Mouse (Mus musculus) midbrain, postnatal 0 days (tissue): ENCODE results near the gene Slc10a7. TPM values are rescaled to one million over a fixed set of nuclear protein-coding genes. Genes with fewer than 3 reads are reported as not detected.

ENCODE experiments used
- ATAC-seq: fragments of 200-750 bp; cut with Nextera tagmentation; 2 replicates; pipeline ENCODE4 v1.8.0; 2017; ENCODE audit warnings: moderate number of reproducible peaks, mild to moderate bottlenecking, moderate TSS enrichment, moderate library complexity; ENCODE audit not compliant: low FRiP score
- DNase-seq: peaks from one replicate; pipeline ENCODE4 v3.0.0-alpha.2; 2015; ENCODE audit warnings: low spot score
- H3K27ac ChIP-seq: fragments of 300-500 bp; sonication (generic); 2 replicates; pipeline ENCODE4 v1.5.1; 2014; ENCODE audit warnings: low read depth, mild to moderate bottlenecking, low read length, mixed read lengths
- H3K27me3 ChIP-seq: fragments of 300-500 bp; sonication (generic); 2 replicates; pipeline ENCODE4 v1.6.1; 2014; ENCODE audit warnings: low read length, control low read depth, mixed read lengths; ENCODE audit not compliant: insufficient read depth
- H3K36me3 ChIP-seq: fragments of 300-500 bp; sonication (generic); 2 replicates; pipeline ENCODE4 v1.6.1; 2014; ENCODE audit warnings: low read length, control low read depth, mixed read lengths; ENCODE audit not compliant: insufficient read depth
- H3K4me1 ChIP-seq: fragments of 300-500 bp; sonication (generic); 2 replicates; pipeline ENCODE4 v1.6.1; 2014; ENCODE audit warnings: mild to moderate bottlenecking, control low read depth, antibody characterized with exemption, low read length, mixed read lengths; ENCODE audit not compliant: insufficient read depth
- H3K4me2 ChIP-seq: fragments of 300-500 bp; sonication (generic); 2 replicates; pipeline ENCODE4 v1.6.1; 2014; ENCODE audit warnings: low read depth, mild to moderate bottlenecking, low read length, mixed read lengths; ENCODE audit not compliant: poor library complexity, severe bottlenecking
- H3K4me3 ChIP-seq: fragments of 300-500 bp; sonication (generic); 2 replicates; pipeline ENCODE4 v1.5.1; 2014; ENCODE audit warnings: low read depth, mild to moderate bottlenecking, low read length, moderate library complexity
- H3K9ac ChIP-seq: fragments of 300-500 bp; sonication (generic); replicated peaks from 2 replicates; pipeline ENCODE4 v1.6.1; 2014; ENCODE audit warnings: mild to moderate bottlenecking, low read length, moderate library complexity, mixed read lengths; ENCODE audit not compliant: poor library complexity, severe bottlenecking
- H3K9me3 ChIP-seq: fragments of 300-500 bp; sonication (generic); 2 replicates; pipeline ENCODE4 v1.6.1; 2016; ENCODE audit warnings: low read length, control low read depth
- CTCF ChIP-seq: IDR thresholded peaks from 2 replicates; pipeline ENCODE4 v1.5.1; 2016; ENCODE audit warnings: antibody characterized with exemption, mild to moderate bottlenecking
- WGBS: fragments of 180-500 bp; shearing (Covaris S2); extraction: QIAGEN DNeasy Blood & Tissue Kit; methylation state at CpG from one replicate; pipeline ENCODE4 v1.1.7; 2014; 5-methylcytosine and 5-hydroxymethylcytosine counted together
- polyA plus RNA-seq: library from polyadenylated mRNA; unstranded; fragments of >200 nt; fragmentation: Nextera tagmentation; extraction: Ambion mirVana; gene quantifications from 2 replicates; pipeline ENCODE4 v1.2.1, GENCODE M21; 2015
- total RNA-seq: library from RNA; depleted of rRNA; stranded (reverse); fragments of >200 nt; gene quantifications from 2 replicates; pipeline ENCODE4 v1.2.3, GENCODE M21; 2014

Slc10a7 gene
- total and polyA plus RNA-seq, 2 experiments from 2014 or later = 7.7 to 14.9 TPM

GRCm38 (mm10) chr8:78740936-78741335 lies 231.8 kb downstream of the Slc10a7 start:
- H3K36me3 ChIP-seq = no peaks in the 10 kb centered on the region
- DNase-seq (no peak), ATAC-seq (no peak)
- H3K27me3 ChIP-seq = no peaks in the 10 kb centered on the region
- H3K9me3 ChIP-seq = no peaks in the 10 kb centered on the region
- no peak overlapping the region for H3K4me2 ChIP-seq
- no peaks in the 10 kb centered on the region for H3K4me1 ChIP-seq
- H3K27ac ChIP-seq = 0 out of 2 replicates have a peak overlapping the region, but pooled peaks have one; percentile 43
- 63% methylated on average over 6 of the region's 6 CpGs for WGBS
- no peak overlapping the region for H3K4me3 ChIP-seq
- H3K9ac ChIP-seq = no peak overlapping the region
- TF ChIP-seq CTCF = no peak

- WGBS = 61% methylated on average over 3 of the region's 3 CpGs
- no peak overlapping the region for H3K9ac ChIP-seq
- peak overlapping the region; percentile 43; the same call in 1 of the 2 replicates for H3K27ac ChIP-seq
- no peaks in the 10 kb centered on the region for H3K4me1 ChIP-seq
- no peaks in the 10 kb centered on the region for H3K27me3 ChIP-seq
- no peak overlapping the region for H3K4me3 ChIP-seq
- no peaks in the 10 kb centered on the region for H3K9me3 ChIP-seq
- no peaks in the 10 kb centered on the region for H3K36me3 ChIP-seq
- ATAC-seq (peak; percentile 38; the same call in 1 of the 2 replicates), DNase-seq (no peak)
- no peak for TF ChIP-seq CTCF
- no peak overlapping the region for H3K4me2 ChIP-seq
Observed at GRCm38 (mm10) chr8:78741496-78741895, 232.3 kb downstream of the Slc10a7 start.

- Histone ChIP-seq H3K9me3 (no peaks in the 10 kb centered on the region), H3K27ac (peak overlapping the region; percentile 43; the same call in 1 of the 2 replicates), H3K9ac (no peak overlapping the region), H3K36me3 (no peaks in the 10 kb centered on the region), H3K4me2 (no peak overlapping the region), H3K4me3 (no peak overlapping the region), H3K27me3 (no peaks in the 10 kb centered on the region), H3K4me1 (no peaks in the 10 kb centered on the region)
- 20% methylated on average over 3 of the region's 3 CpGs for WGBS
- DNase-seq (peak; percentile 78), ATAC-seq (peak; percentile 56)
- peak; percentile 63 for TF ChIP-seq CTCF
Observed at GRCm38 (mm10) chr8:78741965-78742364, 232.8 kb downstream of the Slc10a7 start.

- Histone ChIP-seq H3K27me3 (no peaks in the 10 kb centered on the region), H3K27ac (peak overlapping the region; percentile 26), H3K9ac (no peak overlapping the region), H3K9me3 (no peaks in the 10 kb centered on the region), H3K4me1 (no peaks in the 10 kb centered on the region), H3K36me3 (no peaks in the 10 kb centered on the region), H3K4me3 (no peak overlapping the region), H3K4me2 (no peak overlapping the region)
- 52% methylated on average over 2 of the region's 2 CpGs for WGBS
- ATAC-seq = peak; percentile 82
- DNase-seq = peak; percentile 87
- TF ChIP-seq CTCF = no peak
Observed at GRCm38 (mm10) chr8:78742453-78742852, 233.3 kb downstream of the Slc10a7 start.

- H3K4me3 ChIP-seq = no peak overlapping the region
- H3K27ac ChIP-seq = no peak overlapping the region
- ATAC-seq = no peak
- TF ChIP-seq CTCF = no peak
- no peaks in the 10 kb centered on the region for H3K9me3 ChIP-seq
- H3K27me3 ChIP-seq = no peaks in the 10 kb centered on the region
- no peak for DNase-seq
- no peak overlapping the region for H3K4me2 ChIP-seq
- H3K36me3 ChIP-seq = no peaks in the 10 kb centered on the region
- no peak overlapping the region for H3K9ac ChIP-seq
- H3K4me1 ChIP-seq = no peaks in the 10 kb centered on the region
Observed at GRCm38 (mm10) chr8:78747052-78747451, 237.9 kb downstream of the Slc10a7 start.

- 73% methylated on average over 4 of the region's 4 CpGs for WGBS
- no peaks in the 10 kb centered on the region for H3K36me3 ChIP-seq
Observed at GRCm38 (mm10) chr8:78748701-78749100, 239.6 kb downstream of the Slc10a7 start.

More at GRCm38 (mm10) chr8:78748701-78749100, 239.6 kb downstream of the Slc10a7 start:
- no peak for DNase-seq
- H3K4me3 ChIP-seq = no peak overlapping the region
- TF ChIP-seq CTCF = no peak
- ATAC-seq = no peak
- H3K27ac ChIP-seq = no peak overlapping the region
- H3K9me3 ChIP-seq = no peaks in the 10 kb centered on the region
- no peak overlapping the region for H3K9ac ChIP-seq
- H3K27me3 ChIP-seq = no peaks in the 10 kb centered on the region
- H3K4me1 ChIP-seq = no peaks in the 10 kb centered on the region
- no peak overlapping the region for H3K4me2 ChIP-seq
